Mouse (Mus musculus) ES-E14 (cell line): ENCODE data around the gene Defb30. TPM values are rescaled to one million over a fixed set of nuclear protein-coding genes. Genes with fewer than 3 reads are reported as not detected.

Experiments
- DNase-seq: peaks from one replicate; pipeline ENCODE4 v3.0.0-alpha.2; 2013; ENCODE audit warnings: low read depth, low spot score
- H3K27ac ChIP-seq: 2 replicates; pipeline ENCODE4 v1.5.1; 2012; ENCODE audit warnings: low read depth, mild to moderate bottlenecking, low read length, moderate library complexity, mixed read lengths; ENCODE audit not compliant: poor library complexity, insufficient read depth, severe bottlenecking
- H3K36me3 ChIP-seq: 2 replicates; pipeline ENCODE4 v1.6.1; 2012; ENCODE audit warnings: mild to moderate bottlenecking, low read length, moderate library complexity, mixed read lengths; ENCODE audit not compliant: control insufficient read depth, poor library complexity, insufficient read depth, severe bottlenecking
- H3K4me1 ChIP-seq, 2 experiments: fragments of 150-350 bp in 1 of 2; sonication (generic) in 1 of 2; 2 replicates each; pipeline ENCODE4 v1.6.1; 2012; ENCODE audit warnings: low read length in 2 of 2, mild to moderate bottlenecking in 1 of 2, mixed read lengths in 1 of 2; ENCODE audit not compliant: control insufficient read depth in 2 of 2, insufficient read depth in 2 of 2, poor library complexity in 1 of 2
- H3K4me3 ChIP-seq, 2 experiments: fragments of 150-350 bp in 1 of 2; sonication (generic) in 1 of 2; 2 replicates each; pipeline ENCODE4 v1.5.1; 2012; ENCODE audit warnings: low read length in 2 of 2, low read depth in 1 of 2, mild to moderate bottlenecking in 1 of 2, mixed read lengths in 1 of 2; ENCODE audit not compliant: insufficient read depth in 1 of 2, poor library complexity in 1 of 2, severe bottlenecking in 1 of 2
- H3K9ac ChIP-seq: 2 replicates; pipeline ENCODE4 v1.6.1; 2012; ENCODE audit warnings: low read depth, mild to moderate bottlenecking, low read length, mixed read lengths; ENCODE audit not compliant: poor library complexity, insufficient read depth, severe bottlenecking
- H3K9me3 ChIP-seq: fragments of 150-350 bp; sonication (generic); 2 replicates; pipeline ENCODE4 v1.6.1; 2012; ENCODE audit warnings: low read depth, mild to moderate bottlenecking, low read length; ENCODE audit not compliant: control insufficient read depth, insufficient read depth
- CHD2 ChIP-seq: IDR thresholded peaks from 2 replicates; pipeline ENCODE4 v1.6.1; 2014; ENCODE audit warnings: mild to moderate bottlenecking, low read depth, low read length, inconsistent platforms
- HCFC1 ChIP-seq: IDR thresholded peaks from 2 replicates; pipeline ENCODE4 v1.6.1; 2012; ENCODE audit warnings: low read length, inconsistent platforms, borderline replicate concordance; ENCODE audit not compliant: insufficient read depth
- MAFK ChIP-seq: IDR thresholded peaks from 2 replicates; pipeline ENCODE4 v1.6.1; 2014; ENCODE audit warnings: mild to moderate bottlenecking, low read depth, low read length, inconsistent platforms; ENCODE audit not compliant: insufficient read depth
- ZC3H11A ChIP-seq: IDR thresholded peaks from 2 replicates; pipeline ENCODE4 v1.6.1; 2012; ENCODE audit warnings: low read depth, mild to moderate bottlenecking, inconsistent platforms, low read length, borderline replicate concordance
- ZNF384 ChIP-seq: IDR thresholded peaks from 2 replicates; pipeline ENCODE4 v1.6.1; 2012; ENCODE audit warnings: low read depth, low read length, inconsistent platforms
- in situ Hi-C, 2 experiments: fragments of 600-800 bp; cut with MboI; formaldehyde crosslinking; loops; one replicate each; pipeline ENCODE4 v1.15.1; 2025; ENCODE audit warnings: low sequenced_read_pairs in 2 of 2, inconsistent platforms in 1 of 2; ENCODE audit not compliant: unreplicated experiment in 2 of 2
- total RNA-seq: library from RNA; depleted of rRNA; stranded (reverse); fragments of 300-350 nt; gene quantifications from 2 replicates; pipeline ENCODE4 v1.2.3, GENCODE M21; 2012; rRNA removed

Defb30 gene
- 0.76 and 1.1 TPM in 2 replicates for total RNA-seq

- no peak within 1 kb of the TSS; the same call in 1 of the 2 replicates for H3K27ac ChIP-seq
- in situ Hi-C loops = no loop called here
- H3K4me3 ChIP-seq = peak within 1 kb of the TSS; percentile 42 to 50
- H3K4me1 ChIP-seq = peaks cover 4 to 11% of the 10 kb centered on the region in 2 experiments
- H3K9me3 ChIP-seq = no peaks in the 10 kb centered on the region
- H3K9ac ChIP-seq = 0 out of 2 replicates have a peak within 1 kb of the TSS, but pooled peaks have one; percentile 26
- TF ChIP-seq HCFC1 (no peak), CHD2 (no peak), ZC3H11A (no peak), MAFK (no peak), ZNF384 (no peak)
- DNase-seq = no peak
- no peaks in the 10 kb centered on the region for H3K36me3 ChIP-seq
These were observed at the start of gene Defb30 for GRCm38 (mm10) chr14:63049910-63050370. Defb30 (minus strand) TSS chr14:63049960.

- peaks cover 0 to under 1% of the 10 kb centered on the region in 2 experiments; a peak in 1 of 4 replicates for H3K4me1 ChIP-seq
- no peak overlapping the region for H3K27ac ChIP-seq
- H3K9ac ChIP-seq = no peak overlapping the region
- H3K36me3 ChIP-seq = no peaks in the 10 kb centered on the region
- in situ Hi-C loops = loop anchor here in 1 of 2 experiments (5.0 kb wide), 1 partner anchor 305 kb away; no protein-coding TSS in a partner anchor
- H3K4me3 ChIP-seq = no peak overlapping the region
- no peak for TF ChIP-seq ZNF384
- no peak for TF ChIP-seq CHD2
- TF ChIP-seq ZC3H11A = no peak
- TF ChIP-seq MAFK = no peak
- H3K9me3 ChIP-seq = no peaks in the 10 kb centered on the region
- no peak for DNase-seq
These were observed 17.9 kb upstream of the Defb30 start for GRCm38 (mm10) chr14:63067708-63068107.

- no peaks in the 10 kb centered on the region for H3K9me3 ChIP-seq
These were observed 17.0 kb upstream of the Defb30 start for GRCm38 (mm10) chr14:63066630-63067310.

GRCm38 (mm10) chr14:63065391-63065790 lies 15.6 kb upstream of the Defb30 start:
- Histone ChIP-seq H3K27ac (no peak overlapping the region), H3K4me3 (no peak overlapping the region), H3K9me3 (no peaks in the 10 kb centered on the region), H3K4me1 (no peaks in the 10 kb centered on the region), H3K9ac (no peak overlapping the region), H3K36me3 (no peaks in the 10 kb centered on the region)
- in situ Hi-C loops = loop anchor here in 1 of 2 experiments (5.0 kb wide), 1 partner anchor 307 kb away; no protein-coding TSS in a partner anchor
- DNase-seq = no peak
- TF ChIP-seq HCFC1 = no peak
- no peak for TF ChIP-seq ZC3H11A
- TF ChIP-seq ZNF384 = no peak
- no peak for TF ChIP-seq CHD2
- TF ChIP-seq MAFK = no peak

More at GRCm38 (mm10) chr14:63066630-63067310, 17.0 kb upstream of the Defb30 start:
- H3K36me3 ChIP-seq = no peaks in the 10 kb centered on the region
- TF ChIP-seq ZC3H11A (peak; percentile 62; the same call in 1 of the 2 replicates), ZNF384 (peak; percentile 82), MAFK (no peak)
- H3K27ac ChIP-seq = no peak overlapping the region
- H3K4me3 ChIP-seq = no peak overlapping the region
- in situ Hi-C loops = loop anchor here in 1 of 2 experiments (5.0 kb wide), 1 partner anchor 306 kb away; no protein-coding TSS in a partner anchor
- no peak overlapping the region for H3K9ac ChIP-seq
- H3K4me1 ChIP-seq = no peaks in the 10 kb centered on the region
- no peak for DNase-seq
